Mouse (Mus musculus) E14TG2a.4 (cell line): ENCODE data around the gene Abcc8.

ENCODE experiments used
- CTCF ChIP-seq: conservative IDR thresholded peaks from 2 replicates; pipeline ENCODE4 v1.5.1; 2014; ENCODE audit warnings: low read length
- NANOG ChIP-seq: IDR thresholded peaks from 2 replicates; pipeline ENCODE4 v1.6.1; 2014; ENCODE audit warnings: borderline replicate concordance, low read length, mixed read lengths

- TF ChIP-seq CTCF (no peak), NANOG (no peak)
These were observed 94.9 kb downstream of the Abcc8 start for GRCm38 (mm10) chr7:46084839-46085513.
